Mouse (Mus musculus): ENCODE data around the gene Marveld1. TPM values are rescaled to one million over a fixed set of nuclear protein-coding genes. Genes with fewer than 3 reads are reported as not detected.

Gene Marveld1
- total RNA-seq, 2 experiments from 2014 or later: 8.0 to 10.6 TPM

GRCm38 (mm10) chr19:42158246-42159017 lies 11.2 kb downstream of the Marveld1 start:
- H3K4me3 ChIP-seq: no peak overlapping the region

DNA sequence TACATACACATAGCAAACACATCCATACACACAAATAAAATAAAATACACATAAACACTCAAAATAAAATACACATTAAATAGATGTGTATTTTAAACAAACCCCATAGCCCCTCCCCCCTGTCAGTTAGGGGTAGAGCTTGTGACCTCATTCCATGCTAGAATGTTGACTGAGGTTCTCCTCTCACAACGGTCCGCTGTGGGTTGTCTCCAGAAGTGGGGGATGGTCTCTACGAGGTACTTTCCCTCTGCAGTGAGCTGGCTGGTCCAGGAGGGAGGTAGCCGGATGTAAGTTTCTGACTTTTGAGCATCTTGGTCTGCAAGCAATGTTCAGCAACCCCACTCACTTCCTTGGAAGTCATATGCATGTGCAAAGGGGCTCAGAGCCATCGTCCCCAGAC lies 16.6 kb downstream of the Marveld1 start, which contains the start of gene Zfyve27:
Gene Zfyve27, plus strand, starts transcription at position 188 of the 400 bp plus-strand sequence.
- no peak within 1 kb of the TSS for H3K27ac ChIP-seq
- TF ChIP-seq CTCF (IDR thresholded peaks at IDR 0.05): no peak
- H3K4me3 ChIP-seq: no peak within 1 kb of the TSS
- DNase-seq (ENCODE audit: extremely low spot score in 1 of 2, low spot score in 2 of 2): no peak
- intact Hi-C loops (cut with DNase I): no loop called here

More at GRCm38 (mm10) chr19:42158246-42159017, 11.2 kb downstream of the Marveld1 start:
- no peak overlapping the region for H3K27ac ChIP-seq
- no peak for DNase-seq (ENCODE audit: extremely low spot score in 1 of 2, low spot score in 2 of 2)
- no peak; the same call in 1 of the 2 replicates for TF ChIP-seq CTCF (IDR thresholded peaks at IDR 0.05)
- intact Hi-C loops (cut with DNase I): no loop called here

GRCm38 (mm10) chr19:42164188-42164587 lies 17.0 kb downstream of the Marveld1 start:
- TF ChIP-seq CTCF (IDR thresholded peaks at IDR 0.05): no peak
- Histone ChIP-seq H3K27ac (no peak overlapping the region), H3K4me3 (no peak overlapping the region)
- DNase-seq (ENCODE audit: extremely low spot score in 1 of 2, low spot score in 2 of 2): no peak
- intact Hi-C loops (cut with DNase I): no loop called here

- no peak overlapping the region for H3K27ac ChIP-seq
- H3K4me3 ChIP-seq: peak overlapping the region; percentile 28; the same call in 1 of the 2 replicates
- intact Hi-C loops (cut with DNase I): loop anchor here (1.0 to 2.0 kb wide), 3 partner anchors 22 to 131 kb away; partner anchors contain the start of genes Ankrd2 and Pi4k2a
- peak; percentile 95 for TF ChIP-seq CTCF (IDR thresholded peaks at IDR 0.05)
- DNase-seq (ENCODE audit: extremely low spot score in 1 of 2, low spot score in 2 of 2): peak; percentile 81 to 93
These were observed 18.9 kb downstream of the Marveld1 start for GRCm38 (mm10) chr19:42166130-42166529.

- no peak for TF ChIP-seq CTCF (IDR thresholded peaks at IDR 0.05)
- Histone ChIP-seq H3K27ac (0 out of 2 replicates have a peak overlapping the region, but pooled peaks have one; percentile 20), H3K4me3 (no peak overlapping the region)
- intact Hi-C loops (cut with DNase I): loop anchor here (1.0 to 2.0 kb wide), 3 partner anchors 22 to 131 kb away; partner anchors contain the start of genes Ankrd2 and Pi4k2a
- no peak for DNase-seq (ENCODE audit: extremely low spot score in 1 of 2, low spot score in 2 of 2)
These were observed 19.6 kb downstream of the Marveld1 start for GRCm38 (mm10) chr19:42166766-42167165.

DNA sequence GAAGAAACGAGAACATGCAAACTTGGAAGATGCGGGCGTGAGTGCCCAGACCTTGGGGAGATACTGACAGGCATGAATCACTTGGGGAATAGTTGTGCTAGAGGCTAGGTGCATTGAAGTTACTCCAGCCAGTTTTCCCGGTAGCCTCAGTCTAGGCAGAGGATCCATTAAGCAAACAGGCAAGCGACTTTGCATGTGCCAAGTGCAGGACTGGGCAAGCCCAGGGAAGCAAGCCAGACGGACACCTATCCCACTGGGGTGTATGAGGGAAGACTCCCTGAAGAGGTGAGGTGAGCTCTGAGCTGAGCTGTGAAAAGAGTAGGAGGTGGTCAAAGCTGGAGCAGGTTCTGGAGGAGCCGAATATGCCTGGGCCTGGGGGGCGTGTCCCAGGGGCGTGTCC lies 20.3 kb downstream of the Marveld1 start:
- H3K27ac ChIP-seq: no peak overlapping the region
- no peak for TF ChIP-seq CTCF (IDR thresholded peaks at IDR 0.05)
- H3K4me3 ChIP-seq: no peak overlapping the region
- intact Hi-C loops (cut with DNase I): loop anchor here (2.0 kb wide), 1 partner anchor 77 kb away; the partner anchor contains the start of gene Pi4k2a
- DNase-seq (ENCODE audit: extremely low spot score in 1 of 2, low spot score in 2 of 2): no peak

GRCm38 (mm10) chr19:42169322-42169975 lies 22.2 kb downstream of the Marveld1 start:
- Histone ChIP-seq H3K4me3 (no peak overlapping the region), H3K27ac (peak overlapping the region; percentile 32; the same call in 1 of the 2 replicates)
- intact Hi-C loops (cut with DNase I): no loop called here
- no peak for TF ChIP-seq CTCF (IDR thresholded peaks at IDR 0.05)
- no peak for DNase-seq (ENCODE audit: extremely low spot score in 1 of 2, low spot score in 2 of 2)

GRCm38 (mm10) chr19:42170025-42170969 lies 23.1 kb downstream of the Marveld1 start:
- Histone ChIP-seq H3K4me3 (peak overlapping the region; percentile 93), H3K27ac (peak overlapping the region; percentile 87)
- DNase-seq (ENCODE audit: extremely low spot score in 1 of 2, low spot score in 2 of 2): peak; percentile 94
- intact Hi-C loops (cut with DNase I): no loop called here
- no peak for TF ChIP-seq CTCF (IDR thresholded peaks at IDR 0.05)

GRCm38 (mm10) chr19:42176841-42177240 lies 29.6 kb downstream of the Marveld1 start:
- H3K27ac ChIP-seq: no peak overlapping the region
- no peak for TF ChIP-seq CTCF (IDR thresholded peaks at IDR 0.05)
- intact Hi-C loops (cut with DNase I): no loop called here
- no peak for DNase-seq (ENCODE audit: extremely low spot score in 1 of 2, low spot score in 2 of 2)
- H3K4me3 ChIP-seq: no peak overlapping the region

GRCm38 (mm10) chr19:42177461-42177860 lies 30.3 kb downstream of the Marveld1 start:
- H3K27ac ChIP-seq: no peak overlapping the region
- TF ChIP-seq CTCF (IDR thresholded peaks at IDR 0.05): no peak
- intact Hi-C loops (cut with DNase I): no loop called here
- H3K4me3 ChIP-seq: no peak overlapping the region
- DNase-seq (ENCODE audit: extremely low spot score in 1 of 2, low spot score in 2 of 2): no peak

GRCm38 (mm10) chr19:42179356-42179755 lies 32.2 kb downstream of the Marveld1 start:
- no peak overlapping the region for H3K27ac ChIP-seq
- TF ChIP-seq CTCF (IDR thresholded peaks at IDR 0.05): no peak
- intact Hi-C loops (cut with DNase I): no loop called here
- no peak overlapping the region for H3K4me3 ChIP-seq
- no peak for DNase-seq (ENCODE audit: extremely low spot score in 1 of 2, low spot score in 2 of 2)

All from left cerebral cortex, adult 2 months (tissue).